Mouse (Mus musculus) forelimb bud, embryonic 11.5 days (tissue): Measurements from ENCODE around the gene Prpf19.

Source experiments
- DNase-seq: peaks from one replicate; pipeline ENCODE4 v3.0.0-alpha.2; 2012; ENCODE audit warnings: low read depth, low spot score

Gene Prpf19

GRCm38 (mm10) chr19:10938771-10939170 is 43.7 kb downstream of the Prpf19 start:
- DNase-seq: no peak

- DNase-seq: peak; percentile 89
Observed at GRCm38 (mm10) chr19:10940097-10940800, 45.2 kb downstream of the Prpf19 start.

- peak; percentile 48 for DNase-seq
Observed at GRCm38 (mm10) chr19:10940801-10941457, 45.9 kb downstream of the Prpf19 start.

DNA sequence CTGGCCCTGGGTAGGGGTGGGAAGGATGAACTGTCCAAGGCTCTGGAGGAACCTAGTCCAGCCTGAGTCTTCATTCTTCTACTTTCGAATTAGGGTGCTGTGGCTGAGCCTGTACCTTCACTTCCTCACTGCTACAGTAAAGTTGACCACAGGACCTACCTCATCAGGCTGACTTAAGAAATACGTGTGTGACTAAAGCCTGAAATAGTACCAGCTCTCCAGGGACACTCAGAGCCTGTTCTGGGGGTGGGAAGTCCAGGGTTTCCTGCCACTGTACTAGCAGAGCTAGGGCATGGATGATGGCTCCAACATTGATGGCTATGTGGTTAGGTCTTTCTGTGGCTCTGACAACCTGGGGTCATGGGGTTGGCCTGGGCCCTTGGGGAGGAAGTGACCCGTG is 48.9 kb downstream of the Prpf19 start:
- DNase-seq: no peak

GRCm38 (mm10) chr19:10946506-10946905 is 51.5 kb downstream of the Prpf19 start:
- DNase-seq: no peak

GRCm38 (mm10) chr19:10947219-10947618 is 52.2 kb downstream of the Prpf19 start:
- DNase-seq: no peak

DNA sequence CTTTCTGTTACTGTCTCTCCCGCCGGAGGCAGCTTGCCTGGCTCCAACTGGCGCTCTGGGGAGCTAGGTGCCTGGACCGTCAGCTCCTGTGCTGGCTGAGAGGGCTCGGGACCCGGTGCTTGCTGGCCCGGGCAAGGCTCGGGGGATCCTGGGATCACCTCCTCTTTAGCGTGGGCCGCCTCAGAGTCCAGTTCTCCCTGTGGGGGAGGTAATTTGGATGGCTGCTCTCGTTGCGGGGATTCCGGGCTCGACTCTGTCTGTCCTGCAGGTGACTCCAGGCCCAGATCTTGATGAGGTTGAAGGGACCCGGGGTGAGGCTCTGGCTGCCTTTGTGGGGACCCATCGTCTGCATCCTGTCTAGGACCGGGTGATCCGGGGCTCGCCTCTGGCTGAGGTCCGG is 53.4 kb downstream of the Prpf19 start:
- DNase-seq: no peak

DNA sequence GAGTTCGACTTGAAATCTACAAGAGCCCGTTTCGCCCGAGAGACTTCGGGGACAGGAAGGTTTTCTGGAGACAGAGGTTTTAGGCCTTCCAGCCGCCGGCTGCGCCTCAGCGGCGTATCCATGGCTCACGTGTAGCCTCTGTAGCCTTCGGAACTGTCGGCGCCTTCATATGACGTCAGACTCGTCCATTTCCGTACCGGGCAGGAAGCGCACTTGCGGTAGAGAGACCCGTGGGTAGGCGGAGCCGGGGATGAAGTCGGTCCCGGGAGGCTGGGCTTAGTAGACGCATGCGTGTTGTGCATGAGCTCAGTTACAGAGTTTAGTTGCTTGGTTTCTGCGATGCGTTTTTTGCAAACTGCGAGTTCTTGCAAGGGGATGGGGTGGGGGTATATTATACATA is 54.1 kb downstream of the Prpf19 start, which contains the start of gene Ccdc86:
Gene Ccdc86 (minus strand): TSS at position 155 of the 400 bp plus-strand sequence.
- peak; percentile 99 for DNase-seq

DNA sequence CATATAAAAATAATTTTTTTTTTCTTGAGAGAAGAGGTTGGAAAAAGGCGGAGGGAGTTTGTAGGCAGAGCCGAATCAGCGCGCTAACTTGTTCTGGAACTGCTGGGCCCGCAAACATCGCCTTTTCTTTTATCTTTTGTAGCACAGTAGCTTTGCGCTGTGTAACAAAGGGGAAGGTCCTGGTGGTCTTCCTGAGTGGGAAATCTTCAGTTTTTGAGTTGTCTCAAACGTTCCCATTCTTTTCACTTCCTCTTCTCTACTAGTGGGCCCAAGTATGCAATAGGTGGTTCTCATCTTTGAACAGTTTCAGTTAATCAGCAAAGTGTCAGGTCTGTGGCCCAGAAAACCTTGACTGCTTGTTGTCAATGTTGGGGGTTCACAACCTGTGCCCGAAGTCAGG is 54.5 kb downstream of the Prpf19 start:
- DNase-seq: no peak

GRCm38 (mm10) chr19:10952021-10952939 is 57.2 kb downstream of the Prpf19 start:
- no peak for DNase-seq
